Comparison of ENCODE assay signal across 20 mouse cellular contexts in the genomic region with DNA sequence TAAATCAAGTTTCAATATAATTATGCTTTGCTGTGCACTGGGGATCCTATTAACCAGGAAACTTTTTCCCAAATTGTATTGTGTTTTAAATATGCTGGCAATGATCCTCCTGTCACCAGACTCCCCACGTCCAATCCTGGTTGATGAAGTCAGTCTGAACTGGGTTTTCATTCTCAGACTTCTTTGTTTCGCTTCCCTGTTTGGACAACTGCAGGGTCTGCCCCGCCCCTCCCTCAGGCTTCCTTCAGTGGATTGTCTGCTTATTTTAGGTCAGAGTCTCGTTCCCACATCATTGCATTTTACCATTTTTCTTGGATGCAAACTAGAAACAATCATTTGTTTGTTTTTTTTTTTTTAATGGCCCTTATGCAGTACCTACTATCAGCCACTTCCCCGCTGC. TPM values are rescaled to one million over a fixed set of nuclear protein-coding genes. Genes with fewer than 3 reads are reported as not detected.
DNase-seq lines count a peak whose midpoint lies in the region; ATAC-seq and TF ChIP-seq lines count a peak whose summit lies in the region.
"Had no signal": no experiment of that assay in that cellular context is flagged by ENCODE, and none has a peak within 500 bp of the region (broad histone marks: within the 10 kb centered on the region; RNA-seq: fewer than 3 reads in every experiment).

No protein-coding gene starts in this region.

- no peak for ATAC-seq in liver, embryonic 11.5 days (replicated peaks; ENCODE audit: low FRiP score)
- peak; percentile 78 for ATAC-seq in megakaryocyte, adult 5-6 weeks (ENCODE audit: poor library complexity, severe bottlenecking)
- ATAC-seq: forebrain, embryonic 15.5 days; liver, postnatal 0 days had no signal

- H3K4me2 ChIP-seq in liver, embryonic 11.5 days: no peak overlapping the region
- H3K4me2 ChIP-seq: forebrain, embryonic 15.5 days; heart, embryonic 15.5 days; kidney, embryonic 15.5 days; neural tube, embryonic 13.5 days had no signal

- peak; percentile 17 for DNase-seq in gastrocnemius, adult 2 months
- no peak for DNase-seq in gastrocnemius, postnatal 10 days
- peak; percentile 33 for DNase-seq in liver, adult 2 months (ENCODE audit: extremely low read depth, low read depth, low spot score)
- no peak for DNase-seq in liver, embryonic 11.5 days (ENCODE audit: low spot score)
- DNase-seq in hindbrain, embryonic 10.5 days (ENCODE audit: low spot score): no peak
- no peak for DNase-seq in MN1 (ENCODE audit: low spot score)
- DNase-seq: adrenal gland, postnatal 14 days; cerebellum, adult 9-11 months; liver, postnatal 0 days; thymus, adult 2 months had no signal

- WGBS in liver, adult 2 months: 77% methylated on average over 5 of the region's 5 CpGs
- WGBS in liver, embryonic 11.5 days: 65% methylated on average over 5 of the region's 5 CpGs
- 75% methylated on average over 5 of the region's 5 CpGs for WGBS in hindbrain, embryonic 10.5 days

- H3K27ac ChIP-seq in gastrocnemius, adult 2 months: no peak overlapping the region
- peak overlapping the region; percentile 50; the same call in 1 of the 2 replicates for H3K27ac ChIP-seq in liver, adult 2 months (replicated peaks; ENCODE audit: insufficient read depth, low read depth, low read length)
- H3K27ac ChIP-seq in liver, embryonic 11.5 days (ENCODE audit: low read depth, low read length): no peak overlapping the region
- H3K27ac ChIP-seq in bone marrow macrophage, adult 2 months (ENCODE audit: insufficient read depth, low read depth, low read length): peak overlapping the region; percentile 98
- no peak overlapping the region for H3K27ac ChIP-seq in hindbrain, embryonic 10.5 days
- H3K27ac ChIP-seq: forebrain, embryonic 15.5 days; heart, embryonic 15.5 days; kidney, embryonic 15.5 days; neural tube, embryonic 13.5 days had no signal

- intact Hi-C loops in gastrocnemius, adult 2 months (cut with DNase I): no loop called here

- no peaks in the 10 kb centered on the region for H3K9me3 ChIP-seq in liver, embryonic 11.5 days (ENCODE audit: control insufficient read depth, low read length)
- no peaks in the 10 kb centered on the region for H3K9me3 ChIP-seq in hindbrain, embryonic 10.5 days
- H3K9me3 ChIP-seq: forebrain, embryonic 15.5 days; heart, embryonic 15.5 days; kidney, embryonic 15.5 days; neural tube, embryonic 13.5 days had no signal

- no peaks in the 10 kb centered on the region for H3K79me2 ChIP-seq in liver, adult 2 months (ENCODE audit: control insufficient read depth, insufficient read depth, low read length)

- H3K27me3 ChIP-seq in liver, adult 2 months (ENCODE audit: control insufficient read depth, insufficient read depth, low read length): no peaks in the 10 kb centered on the region
- no peaks in the 10 kb centered on the region for H3K27me3 ChIP-seq in liver, embryonic 11.5 days (replicated peaks; ENCODE audit: control insufficient read depth, insufficient read depth, low read length)
- H3K27me3 ChIP-seq in hindbrain, embryonic 10.5 days (ENCODE audit: insufficient read depth, poor library complexity, severe bottlenecking): no peaks in the 10 kb centered on the region
- H3K27me3 ChIP-seq: forebrain, embryonic 15.5 days; heart, embryonic 15.5 days; kidney, embryonic 15.5 days; neural tube, embryonic 13.5 days had no signal

- no peak overlapping the region for H3K9ac ChIP-seq in liver, adult 2 months (ENCODE audit: low read depth, low read length)
- no peak overlapping the region for H3K9ac ChIP-seq in liver, embryonic 11.5 days (ENCODE audit: low read depth, low read length)
- H3K9ac ChIP-seq: forebrain, embryonic 15.5 days; heart, embryonic 15.5 days; kidney, embryonic 15.5 days; liver, postnatal 0 days; neural tube, embryonic 13.5 days had no signal

- no peaks in the 10 kb centered on the region for H3K4me1 ChIP-seq in liver, adult 2 months (ENCODE audit: control insufficient read depth, insufficient read depth, low read length)
- no peaks in the 10 kb centered on the region for H3K4me1 ChIP-seq in liver, embryonic 11.5 days (replicated peaks; ENCODE audit: control insufficient read depth, insufficient read depth, low read length)
- H3K4me1 ChIP-seq in bone marrow macrophage, adult 2 months (ENCODE audit: control insufficient read depth, insufficient read depth, low read length): peaks cover 43% of the 10 kb centered on the region
- H3K4me1 ChIP-seq in hindbrain, embryonic 10.5 days (replicated peaks): no peaks in the 10 kb centered on the region
- H3K4me1 ChIP-seq: forebrain, embryonic 15.5 days; kidney, embryonic 15.5 days; neural tube, embryonic 13.5 days had no signal

- TF ChIP-seq POLR2A in liver, adult 2 months (IDR thresholded peaks at IDR 0.05; ENCODE audit: extremely low read depth, insufficient read depth, low read length): no peak
- TF ChIP-seq POLR2A in bone marrow macrophage, adult 2 months (IDR thresholded peaks at IDR 0.05; ENCODE audit: borderline replicate concordance, low read depth, low read length): no peak

- H3K4me3 ChIP-seq in gastrocnemius, adult 2 months: no peak overlapping the region
- no peak overlapping the region for H3K4me3 ChIP-seq in liver, adult 2 months (ENCODE audit: insufficient read depth, low read depth, low read length)
- no peak overlapping the region for H3K4me3 ChIP-seq in liver, embryonic 11.5 days (ENCODE audit: low read depth, low read length)
- H3K4me3 ChIP-seq in bone marrow macrophage, adult 2 months (ENCODE audit: insufficient read depth, low read length): no peak overlapping the region
- H3K4me3 ChIP-seq in hindbrain, embryonic 10.5 days: no peak overlapping the region
- H3K4me3 ChIP-seq: forebrain, embryonic 15.5 days; heart, embryonic 15.5 days; kidney, embryonic 15.5 days; neural tube, embryonic 13.5 days had no signal

- no peaks in the 10 kb centered on the region for H3K36me3 ChIP-seq in liver, adult 2 months (ENCODE audit: control insufficient read depth, insufficient read depth, low read length)
- no peaks in the 10 kb centered on the region for H3K36me3 ChIP-seq in liver, embryonic 11.5 days (ENCODE audit: control insufficient read depth, insufficient read depth, low read length)
- H3K36me3 ChIP-seq in hindbrain, embryonic 10.5 days: no peaks in the 10 kb centered on the region
- H3K36me3 ChIP-seq: forebrain, embryonic 15.5 days; heart, embryonic 15.5 days; kidney, embryonic 15.5 days; neural tube, embryonic 13.5 days had no signal

- no peak for TF ChIP-seq CTCF in gastrocnemius, adult 2 months (IDR thresholded peaks at IDR 0.05)
- TF ChIP-seq CTCF in liver, adult 2 months (IDR thresholded peaks at IDR 0.05; ENCODE audit: low read depth, low read length): no peak
- TF ChIP-seq CTCF in bone marrow macrophage, adult 2 months (IDR thresholded peaks at IDR 0.05; ENCODE audit: low read depth, low read length): no peak

RNA-seq across cellular contexts. Expression of a gene that starts 9.3 kb away (rescaled TPM):
- not detected for total RNA-seq in gastrocnemius, adult 2 months (2021)
- total RNA-seq in gastrocnemius, postnatal 10 days (2021): under 1 TPM; 0.28 to 0.84 TPM
- total RNA-seq in liver, adult 2 months (2014; rRNA removed): 1.8 and 2.1 TPM in 2 replicates
- polyA plus RNA-seq in liver, adult 2 months (2012; rRNA removed): 0.39 and 0.84 TPM in 2 replicates
- 0.25 and 0.66 TPM in 2 replicates for polyA plus RNA-seq in liver, embryonic 11.5 days (2014; fragmentation: Nextera tagmentation; extraction: Ambion mirVana)
- 26.0 and 30.4 TPM in 2 replicates for polyA plus RNA-seq in bone marrow macrophage, adult 2 months (2012; ENCODE audit: insufficient read depth, insufficient read length, missing spikeins)
- 25.9 and 27.7 TPM in 2 replicates for total RNA-seq in megakaryocyte, adult 5-6 weeks (2015)
- 15.8 and 16.8 TPM in 2 replicates for total RNA-seq in megakaryocyte, adult 5-6 weeks (2017)
- polyA plus RNA-seq in hindbrain, embryonic 10.5 days (2016; fragmentation: Nextera tagmentation; extraction: Ambion mirVana): not detected in 2 replicates
- total RNA-seq: layer of hippocampus, adult 18-20 months; left cerebral cortex, postnatal 10 days; midbrain, postnatal 0 days had no signal
- polyA plus RNA-seq: forebrain, embryonic 15.5 days; hindbrain, embryonic 11.5 days; kidney, embryonic 15.5 days had no signal

Comparison
In these comparisons a context has a peak if more than half of its experiments do, and no peak if none do; other contexts are left out.
1. DNase-seq: peak in gastrocnemius, adult 2 months (single experiment) and liver, adult 2 months (single experiment); none in gastrocnemius, postnatal 10 days (single experiment), liver, embryonic 11.5 days (single experiment), hindbrain, embryonic 10.5 days (single experiment) and MN1 (single experiment).
2. H3K27ac ChIP-seq: peak in liver, adult 2 months (single experiment) and bone marrow macrophage, adult 2 months (single experiment); none in gastrocnemius, adult 2 months (single experiment), liver, embryonic 11.5 days (single experiment) and hindbrain, embryonic 10.5 days (single experiment).